ENCODE assay signal across 16 mouse cellular contexts in the genomic region with DNA sequence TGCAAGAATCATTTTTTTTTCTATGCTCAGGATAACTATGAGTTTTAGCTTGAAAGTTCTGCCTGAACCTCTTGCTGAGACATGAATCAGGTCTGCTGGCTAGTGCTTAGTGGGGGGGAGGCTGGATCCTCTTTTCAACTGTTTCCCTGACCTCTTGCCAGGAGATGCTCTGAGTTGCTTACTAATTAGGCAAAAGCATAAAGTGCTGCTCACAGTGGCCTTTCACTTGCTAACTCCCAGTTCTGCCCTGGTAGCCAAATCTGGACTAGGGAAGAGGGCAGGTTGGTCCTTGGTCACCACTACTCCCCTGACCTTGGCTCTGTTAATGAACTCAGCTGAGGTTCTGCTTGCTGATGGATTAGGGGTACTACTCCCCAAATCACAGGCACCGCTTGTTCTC. TPM values are rescaled to one million over a fixed set of nuclear protein-coding genes. Genes with fewer than 3 reads are reported as not detected.
A peak's percentile ranks its signal among the peaks of the same experiment; 100 is the strongest.
DNase-seq lines count a peak whose midpoint lies in the region; ATAC-seq and TF ChIP-seq lines count a peak whose summit lies in the region.
"Had no signal": no experiment of that assay in that cellular context is flagged by ENCODE, and none has a peak within 500 bp of the region (broad histone marks: within the 10 kb centered on the region; RNA-seq: fewer than 3 reads in every experiment).

No protein-coding gene starts in this region.

- no peak overlapping the region for H3K9ac ChIP-seq in forebrain, postnatal 0 days
- H3K9ac ChIP-seq in forebrain, embryonic 12.5 days: no peak overlapping the region
- no peak overlapping the region for H3K9ac ChIP-seq in heart, embryonic 12.5 days
- H3K9ac ChIP-seq: forebrain, embryonic 15.5 days; heart, embryonic 15.5 days; intestine, embryonic 15.5 days had no signal

- no peak overlapping the region for H3K4me2 ChIP-seq in forebrain, postnatal 0 days (ENCODE audit: low read depth)
- H3K4me2 ChIP-seq in forebrain, embryonic 12.5 days: no peak overlapping the region
- H3K4me2 ChIP-seq in heart, embryonic 12.5 days: no peak overlapping the region
- H3K4me2 ChIP-seq: forebrain, embryonic 15.5 days; heart, embryonic 15.5 days; intestine, embryonic 15.5 days; liver, embryonic 11.5 days had no signal

- TF ChIP-seq CTCF in forebrain, postnatal 0 days (IDR thresholded peaks at IDR 0.05; ENCODE audit: low read depth): no peak
- no peak for TF ChIP-seq CTCF in layer of hippocampus, adult 2 months (conservative IDR thresholded peaks at IDR 0.05)

- ATAC-seq in forebrain, postnatal 0 days: 0 out of 2 replicates have a peak, but pooled peaks have one; percentile 23
- ATAC-seq in forebrain, embryonic 12.5 days (ENCODE audit: low FRiP score): no peak
- ATAC-seq in heart, embryonic 12.5 days (ENCODE audit: insufficient number of reproducible peaks, low FRiP score): no peak
- ATAC-seq in erythroblast, adult 5-6 weeks (replicated peaks; ENCODE audit: low FRiP score, poor library complexity, severe bottlenecking): no peak
- ATAC-seq: forebrain, embryonic 15.5 days; intestine, embryonic 15.5 days; lung, postnatal 0 days had no signal

- H3K4me1 ChIP-seq in forebrain, postnatal 0 days (ENCODE audit: insufficient read depth): no peaks in the 10 kb centered on the region
- H3K4me1 ChIP-seq in forebrain, embryonic 12.5 days: peaks cover 5% of the 10 kb centered on the region; the same call in 1 of the 2 replicates
- H3K4me1 ChIP-seq in heart, embryonic 12.5 days (replicated peaks): 0 out of 2 replicates have a peak, but pooled peaks cover 6% of the 10 kb centered on the region
- H3K4me1 ChIP-seq: forebrain, embryonic 15.5 days; heart, embryonic 15.5 days; intestine, embryonic 15.5 days had no signal

- no peak overlapping the region for H3K4me3 ChIP-seq in forebrain, postnatal 0 days (ENCODE audit: low read depth, low read length)
- H3K4me3 ChIP-seq in forebrain, embryonic 12.5 days (replicated peaks): no peak overlapping the region
- H3K4me3 ChIP-seq in layer of hippocampus, adult 2 months: no peak overlapping the region
- H3K4me3 ChIP-seq in heart, embryonic 12.5 days: no peak overlapping the region
- H3K4me3 ChIP-seq: forebrain, embryonic 15.5 days; heart, embryonic 15.5 days; intestine, embryonic 15.5 days had no signal

- no peak overlapping the region for H3K27ac ChIP-seq in forebrain, postnatal 0 days (ENCODE audit: low read depth, low read length)
- H3K27ac ChIP-seq in forebrain, embryonic 12.5 days: no peak overlapping the region
- H3K27ac ChIP-seq in layer of hippocampus, adult 2 months: peak overlapping the region; percentile 56; the same call in 1 of the 2 replicates
- H3K27ac ChIP-seq in heart, embryonic 12.5 days (ENCODE audit: poor library complexity, severe bottlenecking): no peak overlapping the region
- H3K27ac ChIP-seq: forebrain, embryonic 15.5 days; heart, embryonic 15.5 days; intestine, embryonic 15.5 days had no signal

- H3K36me3 ChIP-seq in forebrain, postnatal 0 days (ENCODE audit: insufficient read depth): no peaks in the 10 kb centered on the region
- no peaks in the 10 kb centered on the region for H3K36me3 ChIP-seq in forebrain, embryonic 12.5 days (replicated peaks)
- no peaks in the 10 kb centered on the region for H3K36me3 ChIP-seq in heart, embryonic 12.5 days
- H3K36me3 ChIP-seq: forebrain, embryonic 15.5 days; heart, embryonic 15.5 days; intestine, embryonic 15.5 days had no signal

- no peaks in the 10 kb centered on the region for H3K27me3 ChIP-seq in forebrain, postnatal 0 days (ENCODE audit: insufficient read depth, low read length)
- no peaks in the 10 kb centered on the region for H3K27me3 ChIP-seq in forebrain, embryonic 12.5 days
- H3K27me3 ChIP-seq in heart, embryonic 12.5 days (replicated peaks): no peaks in the 10 kb centered on the region
- H3K27me3 ChIP-seq: forebrain, embryonic 15.5 days; heart, embryonic 15.5 days; intestine, embryonic 15.5 days had no signal

- no peaks in the 10 kb centered on the region for H3K9me3 ChIP-seq in forebrain, postnatal 0 days (ENCODE audit: low read length)
- H3K9me3 ChIP-seq in forebrain, embryonic 12.5 days: no peaks in the 10 kb centered on the region
- no peaks in the 10 kb centered on the region for H3K9me3 ChIP-seq in heart, embryonic 12.5 days (replicated peaks)
- H3K9me3 ChIP-seq: forebrain, embryonic 15.5 days; heart, embryonic 15.5 days; intestine, embryonic 15.5 days had no signal

- WGBS in forebrain, postnatal 0 days: 89% methylated on average over 1 of the region's 1 CpGs
- WGBS in forebrain, embryonic 12.5 days: 89% methylated on average over 1 of the region's 1 CpGs
- WGBS in heart, embryonic 12.5 days: 83% methylated on average over 1 of the region's 1 CpGs

- DNase-seq in forebrain, postnatal 0 days: no peak
- DNase-seq in layer of hippocampus, adult 2 months (ENCODE audit: low spot score in 2 of 2): peak in 1 of 2 experiments; percentile 37
- DNase-seq in layer of hippocampus, postnatal 25 days (ENCODE audit: extremely low spot score in 1 of 2, low spot score in 1 of 2): no peak
- DNase-seq in brain, adult 2 months (ENCODE audit: low read depth, low spot score): peak; percentile 55
- DNase-seq in layer of hippocampus, postnatal 14 days (ENCODE audit: low spot score in 2 of 2): peak; percentile 14 to 68
- DNase-seq: adrenal gland, postnatal 36 days; B cell, adult 2 months; thymus, postnatal 25 days had no signal

RNA-seq across cellular contexts. Expression of a gene that starts 19.2 kb away (rescaled TPM):
- 26.1 and 28.3 TPM in 2 replicates for total RNA-seq in forebrain, postnatal 0 days (2014; rRNA removed)
- 5.9 and 8.2 TPM in 2 replicates for polyA plus RNA-seq in forebrain, postnatal 0 days (2015; fragmentation: Nextera tagmentation; extraction: Ambion mirVana)
- polyA plus RNA-seq in forebrain, embryonic 12.5 days (2016; fragmentation: Nextera tagmentation; extraction: Ambion mirVana): 22.1 and 23.2 TPM in 2 replicates
- 10 to 100 TPM; 32.3 to 32.5 TPM for total RNA-seq in layer of hippocampus, adult 2 months (2021)
- 10 to 100 TPM; 30.7 to 32.9 TPM for total RNA-seq in layer of hippocampus, postnatal 25 days (2021)
- 10 to 100 TPM; 30.7 to 32.9 TPM for total RNA-seq in layer of hippocampus, postnatal 14 days (2021)
- 5.9 and 6.9 TPM in 2 replicates for polyA plus RNA-seq in heart, embryonic 12.5 days (2016; fragmentation: Nextera tagmentation; extraction: Ambion mirVana)
- not detected in 2 replicates for total RNA-seq in erythroblast, adult 5-6 weeks (2015; ENCODE audit: low replicate concordance)
- not detected in 2 replicates for total RNA-seq in erythroblast, adult 5-6 weeks (2017; ENCODE audit: low replicate concordance)

Comparison
In these comparisons a context has a peak if more than half of its experiments do, and no peak if none do; other contexts are left out.
1. DNase-seq: peak in brain, adult 2 months (single experiment) and layer of hippocampus, postnatal 14 days (2 of 2); none in forebrain, postnatal 0 days (single experiment) and layer of hippocampus, postnatal 25 days (0 of 2).
2. RNA of a gene that starts 19.2 kb away (total RNA-seq): 30.7 to 32.9 TPM in layer of hippocampus, postnatal 14 days, 30.7 to 32.9 TPM in layer of hippocampus, postnatal 25 days, 32.3 to 32.5 TPM in layer of hippocampus, adult 2 months and 26.1 to 28.3 TPM in forebrain, postnatal 0 days; not detected in erythroblast, adult 5-6 weeks; every median in the first group is over 10 times any median in the second.